ENCODE assay signal across 25 mouse cellular contexts in genomic region chrX:73615876-73616275, GRCm38 (mm10). TPM values are rescaled to one million over a fixed set of nuclear protein-coding genes. Genes with fewer than 3 reads are reported as not detected.
DNase-seq lines count a peak whose midpoint lies in the region; ATAC-seq and TF ChIP-seq lines count a peak whose summit lies in the region.
"Had no signal": no experiment of that assay in that cellular context is flagged by ENCODE, and none has a peak within 500 bp of the region (broad histone marks: within the 10 kb centered on the region; RNA-seq: fewer than 3 reads in every experiment).

No protein-coding gene starts in this region.

- DNase-seq in gastrocnemius, adult 8-10 months (ENCODE audit: low spot score in 2 of 2), result peak; percentile 3 to 27
- DNase-seq in gastrocnemius, postnatal 36 days, result no peak
- peak; percentile 5 for DNase-seq in kidney, adult 2 months
- DNase-seq in kidney, postnatal 4 days, result no peak
- no peak for DNase-seq in liver, adult 2 months (ENCODE audit: extremely low read depth, low read depth, low spot score)
- DNase-seq in liver, embryonic 11.5 days (ENCODE audit: low spot score), result no peak
- no peak for DNase-seq in stomach, postnatal 0 days (ENCODE audit: low spot score)
- no peak for DNase-seq in adrenal gland, adult 8-10 months
- DNase-seq: cerebellum, adult 18-20 months; cerebellum, adult 9-10 months; cerebellum, postnatal 14 days; gastrocnemius, postnatal 25 days; heart, postnatal 10 days; heart, postnatal 36 days had no signal

- H3K9me3 ChIP-seq in liver, embryonic 11.5 days (ENCODE audit: control insufficient read depth, low read length), result no peaks in the 10 kb centered on the region
- H3K9me3 ChIP-seq in stomach, postnatal 0 days (ENCODE audit: control insufficient read depth, low read length), result no peaks in the 10 kb centered on the region
- H3K9me3 ChIP-seq: forebrain, embryonic 10.5 days; forebrain, embryonic 13.5 days; heart, embryonic 12.5 days; heart, embryonic 15.5 days; hindbrain, embryonic 10.5 days; hindbrain, embryonic 13.5 days had no signal

- H3K27me3 ChIP-seq in kidney, adult 2 months (replicated peaks; ENCODE audit: control insufficient read depth, insufficient read depth, low read length), result no peaks in the 10 kb centered on the region
- no peaks in the 10 kb centered on the region for H3K27me3 ChIP-seq in liver, adult 2 months (ENCODE audit: control insufficient read depth, insufficient read depth, low read length)
- H3K27me3 ChIP-seq in liver, embryonic 11.5 days (replicated peaks; ENCODE audit: control insufficient read depth, insufficient read depth, low read length), result peaks cover 11% of the 10 kb centered on the region
- H3K27me3 ChIP-seq in stomach, postnatal 0 days (ENCODE audit: control insufficient read depth, insufficient read depth, low read length), result no peaks in the 10 kb centered on the region
- H3K27me3 ChIP-seq: forebrain, embryonic 13.5 days; heart, embryonic 15.5 days; hindbrain, embryonic 13.5 days had no signal

- TF ChIP-seq CTCF in kidney, adult 2 months (conservative IDR thresholded peaks at IDR 0.05; ENCODE audit: insufficient read depth, insufficient read length, low read depth, low read length), result peak; percentile 31; the same call in 1 of the 2 replicates
- TF ChIP-seq CTCF in liver, adult 2 months (IDR thresholded peaks at IDR 0.05; ENCODE audit: low read depth, low read length), result 0 out of 2 replicates have a peak, but pooled peaks have one; percentile 2
- TF ChIP-seq CTCF in stomach, postnatal 0 days (IDR thresholded peaks at IDR 0.05; ENCODE audit: low read depth), result peak; percentile 36

- H3K27ac ChIP-seq in kidney, adult 2 months (ENCODE audit: insufficient read depth, low read depth, low read length), result no peak overlapping the region
- no peak overlapping the region for H3K27ac ChIP-seq in liver, adult 2 months (replicated peaks; ENCODE audit: insufficient read depth, low read depth, low read length)
- no peak overlapping the region for H3K27ac ChIP-seq in liver, embryonic 11.5 days (ENCODE audit: low read depth, low read length)
- H3K27ac ChIP-seq in stomach, postnatal 0 days (replicated peaks), result no peak overlapping the region
- H3K27ac ChIP-seq: forebrain, embryonic 10.5 days; forebrain, embryonic 13.5 days; heart, embryonic 15.5 days; hindbrain, embryonic 10.5 days; hindbrain, embryonic 13.5 days had no signal

- no peak for ATAC-seq in liver, embryonic 11.5 days (replicated peaks; ENCODE audit: low FRiP score)
- ATAC-seq in stomach, postnatal 0 days (ENCODE audit: low FRiP score, low TSS enrichment), result no peak
- ATAC-seq: CD4-positive, CD25-positive, alpha-beta regulatory T cell, adult 4 months; forebrain, embryonic 13.5 days; forebrain, embryonic 16.5 days; hindbrain, embryonic 16.5 days had no signal

- H3K9ac ChIP-seq in liver, adult 2 months (ENCODE audit: low read depth, low read length), result no peak overlapping the region
- H3K9ac ChIP-seq in liver, embryonic 11.5 days (ENCODE audit: low read depth, low read length), result no peak overlapping the region
- H3K9ac ChIP-seq in stomach, postnatal 0 days (ENCODE audit: low read length), result no peak overlapping the region
- H3K9ac ChIP-seq: forebrain, embryonic 13.5 days; heart, embryonic 12.5 days; heart, embryonic 15.5 days; hindbrain, embryonic 13.5 days had no signal

- no peaks in the 10 kb centered on the region for H3K4me1 ChIP-seq in kidney, adult 2 months (ENCODE audit: control insufficient read depth, insufficient read depth, low read length)
- peaks cover 4% of the 10 kb centered on the region; the same call in 1 of the 2 replicates for H3K4me1 ChIP-seq in liver, adult 2 months (ENCODE audit: control insufficient read depth, insufficient read depth, low read length)
- no peaks in the 10 kb centered on the region for H3K4me1 ChIP-seq in liver, embryonic 11.5 days (replicated peaks; ENCODE audit: control insufficient read depth, insufficient read depth, low read length)
- H3K4me1 ChIP-seq in stomach, postnatal 0 days (replicated peaks; ENCODE audit: control insufficient read depth, insufficient read depth), result no peaks in the 10 kb centered on the region
- H3K4me1 ChIP-seq: forebrain, embryonic 10.5 days; forebrain, embryonic 13.5 days; heart, embryonic 12.5 days; heart, embryonic 15.5 days; hindbrain, embryonic 10.5 days; hindbrain, embryonic 13.5 days had no signal

- no peak for TF ChIP-seq POLR2A in kidney, adult 2 months (IDR thresholded peaks at IDR 0.05; ENCODE audit: low read depth, low read length)
- TF ChIP-seq POLR2A in liver, adult 2 months (IDR thresholded peaks at IDR 0.05; ENCODE audit: extremely low read depth, insufficient read depth, low read length), result no peak

- no peaks in the 10 kb centered on the region for H3K36me3 ChIP-seq in kidney, adult 2 months (ENCODE audit: control insufficient read depth, insufficient read depth, low read length)
- no peaks in the 10 kb centered on the region for H3K36me3 ChIP-seq in liver, adult 2 months (ENCODE audit: control insufficient read depth, insufficient read depth, low read length)
- H3K36me3 ChIP-seq in liver, embryonic 11.5 days (ENCODE audit: control insufficient read depth, insufficient read depth, low read length), result no peaks in the 10 kb centered on the region
- no peaks in the 10 kb centered on the region for H3K36me3 ChIP-seq in stomach, postnatal 0 days (ENCODE audit: control insufficient read depth, insufficient read depth, low read length)
- H3K36me3 ChIP-seq: forebrain, embryonic 10.5 days; heart, embryonic 12.5 days; heart, embryonic 15.5 days; hindbrain, embryonic 10.5 days; hindbrain, embryonic 13.5 days had no signal

- WGBS in kidney, adult 2 months, result 100% methylated on average over 1 of the region's 1 CpGs
- 100% methylated on average over 1 of the region's 1 CpGs for WGBS in liver, adult 2 months
- WGBS in liver, embryonic 11.5 days, result 93% methylated on average over 1 of the region's 1 CpGs
- WGBS in stomach, postnatal 0 days, result 92% methylated on average over 1 of the region's 1 CpGs

- no peak overlapping the region for H3K4me3 ChIP-seq in kidney, adult 2 months (ENCODE audit: insufficient read depth, low read depth, low read length)
- no peak overlapping the region for H3K4me3 ChIP-seq in liver, adult 2 months (ENCODE audit: insufficient read depth, low read depth, low read length)
- H3K4me3 ChIP-seq in liver, embryonic 11.5 days (ENCODE audit: low read depth, low read length), result no peak overlapping the region
- no peak overlapping the region for H3K4me3 ChIP-seq in stomach, postnatal 0 days (ENCODE audit: low read depth, low read length)
- H3K4me3 ChIP-seq: forebrain, embryonic 10.5 days; forebrain, embryonic 13.5 days; heart, embryonic 12.5 days; heart, embryonic 15.5 days; hindbrain, embryonic 10.5 days; hindbrain, embryonic 13.5 days had no signal

- H3K4me2 ChIP-seq in liver, embryonic 11.5 days, result no peak overlapping the region
- no peak overlapping the region for H3K4me2 ChIP-seq in stomach, postnatal 0 days (replicated peaks; ENCODE audit: low read depth)
- H3K4me2 ChIP-seq: forebrain, embryonic 13.5 days; heart, embryonic 12.5 days; heart, embryonic 15.5 days; hindbrain, embryonic 13.5 days had no signal

- no peaks in the 10 kb centered on the region for H3K79me2 ChIP-seq in liver, adult 2 months (ENCODE audit: control insufficient read depth, insufficient read depth, low read length)

- no peak for TF ChIP-seq EP300 in stomach, postnatal 0 days (optimal IDR thresholded peaks at IDR 0.05)

- intact Hi-C loops in gastrocnemius, postnatal 36 days (cut with DNase I), result no loop called here

RNA-seq across cellular contexts. Expression of gene Dusp9, which starts 23.3 kb away (rescaled TPM):
- not detected for total RNA-seq in gastrocnemius, adult 8-10 months (2022)
- not detected for total RNA-seq in gastrocnemius, postnatal 36 days (2021)
- polyA plus RNA-seq in kidney, adult 2 months (2012; rRNA removed), result 8.4 and 9.2 TPM in 2 replicates
- 0.07 TPM in 1 of 2 replicates, not detected in the other for total RNA-seq in liver, adult 2 months (2014; rRNA removed)
- 0.04 TPM in 1 of 2 replicates, not detected in the other for polyA plus RNA-seq in liver, adult 2 months (2012; rRNA removed)
- 20.6 and 30.7 TPM in 2 replicates for polyA plus RNA-seq in liver, embryonic 11.5 days (2014; fragmentation: Nextera tagmentation; extraction: Ambion mirVana)
- polyA plus RNA-seq in stomach, postnatal 0 days (2015; fragmentation: Nextera tagmentation; extraction: Ambion mirVana), result 8.2 and 8.9 TPM in 2 replicates
- 1 to 10 TPM in 1 of 4 experiments, under 1 TPM in 3; 0.17 to 1.1 (median 0.52) TPM for total RNA-seq in adrenal gland, adult 8-10 months (2022)
- total RNA-seq: gastrocnemius, postnatal 25 days; heart, postnatal 36 days had no signal

RNA-seq across cellular contexts. Expression of gene Pnck, which starts 44.0 kb away (rescaled TPM):
- 10 to 100 TPM in 2 of 4 experiments, 1 to 10 TPM in 2; 7.8 to 10.8 (median 10.2) TPM for total RNA-seq in gastrocnemius, adult 8-10 months (2022)
- total RNA-seq in gastrocnemius, postnatal 36 days (2021), result 10 to 100 TPM in 1 of 2 experiments, 1 to 10 TPM in 1; 8.2 to 11.4 TPM
- 1.3 and 2.3 TPM in 2 replicates for polyA plus RNA-seq in kidney, adult 2 months (2012; rRNA removed)
- not detected in 2 replicates for total RNA-seq in liver, adult 2 months (2014; rRNA removed)
- polyA plus RNA-seq in liver, adult 2 months (2012; rRNA removed), result 0.07 TPM in 1 of 2 replicates, not detected in the other
- polyA plus RNA-seq in liver, embryonic 11.5 days (2014; fragmentation: Nextera tagmentation; extraction: Ambion mirVana), result 2.2 and 2.3 TPM in 2 replicates
- 19.3 and 24.5 TPM in 2 replicates for polyA plus RNA-seq in stomach, postnatal 0 days (2015; fragmentation: Nextera tagmentation; extraction: Ambion mirVana)
- 10 to 100 TPM; 10.6 to 29.6 (median 18.5) TPM for total RNA-seq in adrenal gland, adult 8-10 months (2022)
- total RNA-seq: granulocyte monocyte progenitor cell, adult 5-6 weeks; MEL had no signal

RNA-seq across cellular contexts. Expression of gene Slc6a8, which starts 57.1 kb away (rescaled TPM):
- 100 to 1,000 TPM in 3 of 4 experiments, 10 to 100 TPM in 1; 95.0 to 131 (median 122) TPM for total RNA-seq in gastrocnemius, adult 8-10 months (2022)
- total RNA-seq in gastrocnemius, postnatal 36 days (2021), result 100 to 1,000 TPM; 105 to 106 TPM
- polyA plus RNA-seq in kidney, adult 2 months (2012; rRNA removed), result 228 and 237 TPM in 2 replicates
- 1.0 and 2.6 TPM in 2 replicates for total RNA-seq in liver, adult 2 months (2014; rRNA removed)
- 2.3 and 5.2 TPM in 2 replicates for polyA plus RNA-seq in liver, adult 2 months (2012; rRNA removed)
- 2.2 and 2.4 TPM in 2 replicates for polyA plus RNA-seq in liver, embryonic 11.5 days (2014; fragmentation: Nextera tagmentation; extraction: Ambion mirVana)
- polyA plus RNA-seq in stomach, postnatal 0 days (2015; fragmentation: Nextera tagmentation; extraction: Ambion mirVana), result 7.5 and 9.2 TPM in 2 replicates
- 100 to 1,000 TPM in 3 of 4 experiments, 10 to 100 TPM in 1; 63.8 to 185 (median 134) TPM for total RNA-seq in adrenal gland, adult 8-10 months (2022)
- total RNA-seq: granulocyte monocyte progenitor cell, adult 5-6 weeks had no signal

Comparison
In these comparisons a context has a peak if more than half of its experiments do, and no peak if none do; other contexts are left out.
1. DNase-seq: peak in gastrocnemius, adult 8-10 months (2 of 2) and kidney, adult 2 months (single experiment); none in gastrocnemius, postnatal 36 days (0 of 2), kidney, postnatal 4 days (0 of 2), liver, adult 2 months (single experiment), liver, embryonic 11.5 days (single experiment), stomach, postnatal 0 days (single experiment) and adrenal gland, adult 8-10 months (single experiment).
2. RNA of gene Slc6a8, which starts 57.1 kb away (total RNA-seq): 63.8 to 185 TPM in adrenal gland, adult 8-10 months, 95.0 to 131 TPM in gastrocnemius, adult 8-10 months and 105 to 106 TPM in gastrocnemius, postnatal 36 days; 1.0 to 2.6 TPM in liver, adult 2 months; every median in the first group is over 10 times any median in the second.
3. Peak in every context shown above with its lines, with median percentiles within 50 percentile points of each other: CTCF ChIP-seq.